Mouse (Mus musculus) small intestine, adult 2 months (tissue): ENCODE results near the gene Fcamr.

Experiments
- CTCF ChIP-seq: fragments of 200-500 bp; IDR thresholded peaks from 2 replicates; pipeline ENCODE4 v1.5.1; 2012; ENCODE audit warnings: low read depth, mild to moderate bottlenecking, control low read depth, inconsistent platforms, low read length, moderate library complexity, mixed read lengths; ENCODE audit not compliant: insufficient replicate concordance, insufficient read length; ENCODE audit errors: extremely low read depth
- POLR2A ChIP-seq: fragments of 200-500 bp; IDR thresholded peaks from 2 replicates; pipeline ENCODE4 v1.6.1; 2012; ENCODE audit warnings: low read depth, mild to moderate bottlenecking, control low read depth, inconsistent platforms, low read length, moderate library complexity

GRCm38 (mm10) chr1:130789512-130790451 is 10.9 kb upstream of the Fcamr start:
- TF ChIP-seq CTCF (no peak), POLR2A (no peak)
